Mouse (Mus musculus) kidney, postnatal 10 days (tissue): ENCODE measurements around the gene Olfr561.

Source experiments
- DNase-seq: peaks from one replicate; pipeline ENCODE4 v3.0.0; 2021; ENCODE audit warnings: mixed read lengths

Olfr561 gene

GRCm38 (mm10) chr7:102770921-102771320, at the start of gene Olfr561:
Olfr561 (plus strand) TSS chr7:102771221.
- no peak for DNase-seq

GRCm38 (mm10) chr7:102727391-102727790, 43.6 kb upstream of the Olfr561 start, which contains the start of gene Olfr559:
Olfr559 (minus strand) TSS chr7:102727491.
- DNase-seq, result no peak

- no peak for DNase-seq
These were observed 37.2 kb upstream of the Olfr561 start for GRCm38 (mm10) chr7:102733793-102734192.

- no peak for DNase-seq
These were observed 33.3 kb upstream of the Olfr561 start for GRCm38 (mm10) chr7:102737705-102738104.

- DNase-seq, result no peak
These were observed 18.9 kb upstream of the Olfr561 start for GRCm38 (mm10) chr7:102752086-102752485.

- DNase-seq, result no peak
These were observed 11.8 kb upstream of the Olfr561 start, which contains the start of the genes Olfr560 and Olfr78 for GRCm38 (mm10) chr7:102759266-102759665. Olfr560 (minus strand) TSS chr7:102759366. Olfr78 (minus strand) TSS chr7:102759471.

- DNase-seq, result no peak
These were observed 32.2 kb downstream of the Olfr561 start, which contains the start of gene Olfr564 for GRCm38 (mm10) chr7:102803180-102803579. Olfr564 (plus strand) TSS chr7:102803480.
